14 mouse cellular contexts compared by ENCODE assay signal in genomic region chr13:43666920-43667319, GRCm38 (mm10). TPM values are rescaled to one million over a fixed set of nuclear protein-coding genes. Genes with fewer than 3 reads are reported as not detected.
"Had no signal": no experiment of that assay in that cellular context is flagged by ENCODE, and none has a peak within 500 bp of the region (broad histone marks: within the 10 kb centered on the region; RNA-seq: fewer than 3 reads in every experiment).

No protein-coding gene starts in this region.

- ATAC-seq: intestine, postnatal 0 days had no signal

- DNase-seq: kidney, adult 2 months; kidney, postnatal 25 days; layer of hippocampus, adult 9-11 months; layer of hippocampus, postnatal 36 days; liver, embryonic 13.5 days; lung, adult 2 months; lung, postnatal 14 days; midbrain, embryonic 14.5 days; retina, postnatal 1 day; right cerebral cortex, postnatal 4 days; thymus, postnatal 25 days had no signal

RNA-seq across cellular contexts. Expression of gene Rnf182, which starts 51.4 kb away (rescaled TPM):
- total RNA-seq: liver, adult 2 months; neutrophil, adult 5-6 weeks had no signal
